ENCODE assay signal across 24 mouse cellular contexts in the genomic region with DNA sequence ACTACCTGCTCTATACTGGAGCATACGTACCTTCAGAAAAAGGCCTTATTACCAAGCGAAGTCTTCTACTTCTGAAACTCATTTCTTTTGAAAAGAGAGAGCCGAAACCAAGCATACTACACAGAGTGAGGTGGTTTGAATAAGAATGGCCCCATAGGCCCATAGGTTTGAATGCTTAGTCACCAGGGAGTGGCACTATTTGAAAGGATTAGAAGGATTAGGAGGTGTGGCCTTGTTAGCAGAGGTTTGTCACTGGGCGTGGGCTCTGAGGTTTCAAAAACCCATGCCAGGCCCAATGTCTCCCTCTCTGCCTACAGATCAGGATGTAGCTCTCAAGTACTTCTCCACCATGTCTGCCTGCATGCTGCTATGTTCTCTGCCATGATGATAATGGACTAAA. TPM values are rescaled to one million over a fixed set of nuclear protein-coding genes. Genes with fewer than 3 reads are reported as not detected.
DNase-seq lines count a peak whose midpoint lies in the region; ATAC-seq and TF ChIP-seq lines count a peak whose summit lies in the region.
"Had no signal": no experiment of that assay in that cellular context is flagged by ENCODE, and none has a peak within 500 bp of the region (broad histone marks: within the 10 kb centered on the region; RNA-seq: fewer than 3 reads in every experiment).

No protein-coding gene starts in this region.

- ATAC-seq in heart, embryonic 11.5 days (replicated peaks; ENCODE audit: insufficient number of reproducible peaks, low FRiP score, low TSS enrichment), result no peak
- no peak for ATAC-seq in liver, postnatal 0 days
- ATAC-seq: activated CD4-positive, CD25-positive, alpha-beta regulatory T cell, adult 4 months; CD4-positive, CD25-positive, alpha-beta regulatory T cell, adult 4 months; Patski had no signal

- no peak for TF ChIP-seq CTCF in liver, postnatal 0 days (IDR thresholded peaks at IDR 0.05; ENCODE audit: low read depth)

- WGBS in heart, embryonic 11.5 days (ENCODE audit: insufficient replicate concordance), result 87% methylated on average over 4 of the region's 4 CpGs
- 90% methylated on average over 4 of the region's 4 CpGs for WGBS in liver, postnatal 0 days (ENCODE audit: insufficient replicate concordance)

- H3K27me3 ChIP-seq in heart, embryonic 11.5 days (ENCODE audit: control insufficient read depth, insufficient read depth, low read length), result no peaks in the 10 kb centered on the region
- H3K27me3 ChIP-seq in liver, postnatal 0 days (ENCODE audit: insufficient read depth, low read length), result no peaks in the 10 kb centered on the region
- H3K27me3 ChIP-seq: Patski had no signal

- H3K4me2 ChIP-seq in heart, embryonic 11.5 days, result no peak overlapping the region
- no peak overlapping the region for H3K4me2 ChIP-seq in liver, postnatal 0 days (ENCODE audit: low read depth, low read length)

- peak; percentile 5 for DNase-seq in heart, adult 11 months
- peak; percentile 52 for DNase-seq in ES-CJ7 (ENCODE audit: low read depth, low spot score)
- DNase-seq in R1 (ENCODE audit: low read depth, low spot score), result peak; percentile 74
- DNase-seq in ZHBTc4 (ENCODE audit: low read depth, low spot score), result peak; percentile 46
- no peak for DNase-seq in left cerebral cortex, adult 18-20 months (ENCODE audit: low spot score in 2 of 2)
- DNase-seq in liver, postnatal 0 days, result no peak
- DNase-seq in kidney, adult 11 months, result no peak
- DNase-seq: adrenal gland, adult 2 months; adrenal gland, adult 8-10 months; adrenal gland, postnatal 10 days; adrenal gland, postnatal 14 days; adrenal gland, postnatal 25 days; adrenal gland, postnatal 36 days; B cell, adult 2 months; cerebellum, adult 11 months; cerebellum, adult 11-12 months; cerebellum, adult 18-20 months; cerebellum, adult 2 months; cerebellum, adult 8-10 months had no signal

- no peak overlapping the region for H3K9ac ChIP-seq in heart, embryonic 11.5 days (ENCODE audit: low read depth, low read length)
- H3K9ac ChIP-seq in liver, postnatal 0 days (replicated peaks), result no peak overlapping the region

- H3K9me3 ChIP-seq in heart, embryonic 11.5 days (replicated peaks; ENCODE audit: control insufficient read depth, low read length), result no peaks in the 10 kb centered on the region
- no peaks in the 10 kb centered on the region for H3K9me3 ChIP-seq in liver, postnatal 0 days (ENCODE audit: low read length)

- no peak overlapping the region for H3K4me3 ChIP-seq in heart, embryonic 11.5 days (ENCODE audit: low read depth, low read length)
- H3K4me3 ChIP-seq in liver, postnatal 0 days (ENCODE audit: low read depth, low read length), result no peak overlapping the region

- no peaks in the 10 kb centered on the region for H3K36me3 ChIP-seq in heart, embryonic 11.5 days (ENCODE audit: control insufficient read depth, insufficient read depth, low read length)
- no peaks in the 10 kb centered on the region for H3K36me3 ChIP-seq in liver, postnatal 0 days (replicated peaks; ENCODE audit: insufficient read depth, low read length)
- H3K36me3 ChIP-seq: G1E had no signal

- no peak for TF ChIP-seq EP300 in liver, postnatal 0 days (IDR thresholded peaks at IDR 0.05; ENCODE audit: low read depth)

- H3K4me1 ChIP-seq in heart, embryonic 11.5 days (ENCODE audit: control insufficient read depth, insufficient read depth, low read length), result no peaks in the 10 kb centered on the region; the same call in 1 of the 2 replicates
- H3K4me1 ChIP-seq in liver, postnatal 0 days (ENCODE audit: insufficient read depth), result peaks cover 5% of the 10 kb centered on the region; the same call in 1 of the 2 replicates

- H3K27ac ChIP-seq in heart, embryonic 11.5 days (ENCODE audit: low read depth, low read length), result no peak overlapping the region
- no peak overlapping the region for H3K27ac ChIP-seq in liver, postnatal 0 days (ENCODE audit: low read depth)

RNA-seq across cellular contexts. Expression of a gene that starts 4.4 kb away (rescaled TPM):
- 171 and 180 TPM in 2 replicates for polyA plus RNA-seq in heart, embryonic 11.5 days (2014; fragmentation: Nextera tagmentation; extraction: Ambion mirVana)
- total RNA-seq in left cerebral cortex, adult 18-20 months (2021), result 10 to 100 TPM; 86.0 to 86.7 TPM
- 44.4 and 46.1 TPM in 2 replicates for polyA plus RNA-seq in liver, postnatal 0 days (2015; fragmentation: Nextera tagmentation; extraction: Ambion mirVana)

RNA-seq across cellular contexts. Expression of a gene that starts 18.4 kb away (rescaled TPM):
- polyA plus RNA-seq in heart, embryonic 11.5 days (2014; fragmentation: Nextera tagmentation; extraction: Ambion mirVana), result 0.13 and 0.63 TPM in 2 replicates
- 1 to 10 TPM; 1.2 to 1.6 TPM for total RNA-seq in left cerebral cortex, adult 18-20 months (2021)
- 0.12 and 0.16 TPM in 2 replicates for polyA plus RNA-seq in liver, postnatal 0 days (2015; fragmentation: Nextera tagmentation; extraction: Ambion mirVana)

RNA-seq across cellular contexts. Expression of a gene that starts 40.0 kb away (rescaled TPM):
- polyA plus RNA-seq in heart, embryonic 11.5 days (2014; fragmentation: Nextera tagmentation; extraction: Ambion mirVana), result 51.2 and 51.5 TPM in 2 replicates
- total RNA-seq in left cerebral cortex, adult 18-20 months (2021), result 10 to 100 TPM; 61.3 to 66.7 TPM
- polyA plus RNA-seq in liver, postnatal 0 days (2015; fragmentation: Nextera tagmentation; extraction: Ambion mirVana), result 29.4 and 31.6 TPM in 2 replicates

RNA-seq across cellular contexts. Expression of a gene that starts 40.3 kb away (rescaled TPM):
- polyA plus RNA-seq in heart, embryonic 11.5 days (2014; fragmentation: Nextera tagmentation; extraction: Ambion mirVana), result 531 and 534 TPM in 2 replicates
- 100 to 1,000 TPM; 600 to 661 TPM for total RNA-seq in left cerebral cortex, adult 18-20 months (2021)
- polyA plus RNA-seq in liver, postnatal 0 days (2015; fragmentation: Nextera tagmentation; extraction: Ambion mirVana), result 252 and 258 TPM in 2 replicates

RNA-seq across cellular contexts. Expression of a gene that starts 50.9 kb away (rescaled TPM):
- 17.0 and 21.2 TPM in 2 replicates for polyA plus RNA-seq in heart, embryonic 11.5 days (2014; fragmentation: Nextera tagmentation; extraction: Ambion mirVana)
- 10 to 100 TPM; 53.9 to 65.2 TPM for total RNA-seq in left cerebral cortex, adult 18-20 months (2021)
- 8.5 TPM in 2 replicates for polyA plus RNA-seq in liver, postnatal 0 days (2015; fragmentation: Nextera tagmentation; extraction: Ambion mirVana)

Comparison
In these comparisons a context has a peak if more than half of its experiments do, and no peak if none do; other contexts are left out.
1. DNase-seq: peak in heart, adult 11 months (single experiment), ES-CJ7 (single experiment), R1 (single experiment) and ZHBTc4 (single experiment); none in left cerebral cortex, adult 18-20 months (0 of 2), liver, postnatal 0 days (single experiment) and kidney, adult 11 months (single experiment).